Mouse (Mus musculus): ENCODE results near the gene Npl.
"Not testable (repeated sequence)": the region's sequence is repeated elsewhere in the genome, so short reads cannot be mapped to it uniquely, and the experiment has no call there.

Gene Npl

DNA sequence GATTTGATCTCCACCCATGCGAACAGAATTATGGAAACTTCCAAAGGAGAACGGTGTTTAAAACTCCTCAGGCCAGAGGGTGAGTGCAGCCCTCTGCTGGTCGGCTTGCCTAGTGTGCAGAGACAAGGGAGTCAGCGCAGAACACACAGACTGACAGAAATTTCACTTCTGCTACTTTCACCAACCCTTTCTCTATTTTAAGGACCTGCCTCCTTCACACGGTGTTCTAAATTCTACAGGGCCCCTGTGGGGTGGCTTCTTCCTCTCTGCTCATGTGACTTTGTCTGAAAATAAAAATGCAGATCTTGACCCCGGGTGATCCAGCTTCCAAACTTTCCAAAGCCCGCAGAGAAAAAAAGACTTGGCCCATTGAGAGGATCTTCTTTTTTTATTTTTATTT is 60.7 kb downstream of the Npl start:
- peak; percentile 28 to 59 for DNase-seq (ENCODE audit: low spot score in 2 of 2)

DNA sequence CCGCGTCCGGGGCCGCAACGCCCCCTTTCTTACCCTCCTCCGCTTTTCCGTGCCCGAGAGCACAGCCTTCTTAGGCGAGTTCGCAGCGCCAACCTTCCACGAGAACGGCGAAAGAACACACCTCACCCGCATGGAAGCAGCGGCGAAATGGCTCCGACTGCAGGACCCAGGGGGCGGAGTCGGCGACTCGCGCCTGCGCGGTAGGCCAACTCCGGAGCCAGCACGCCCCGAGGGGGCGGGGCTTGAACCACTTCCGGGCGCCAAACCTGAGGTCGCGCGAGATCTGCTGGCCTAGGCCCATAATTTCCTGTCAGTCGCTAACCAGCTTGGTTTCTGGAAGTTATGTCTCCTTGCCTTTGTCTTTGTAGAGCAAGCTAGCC is 62.4 kb downstream of the Npl start, which contains the start of gene Dhx9:
Gene Dhx9 (minus strand): TSS at position 161 of the 380 bp plus-strand sequence.
- DNase-seq (ENCODE audit: low spot score in 2 of 2), result peak; percentile 98

DNA sequence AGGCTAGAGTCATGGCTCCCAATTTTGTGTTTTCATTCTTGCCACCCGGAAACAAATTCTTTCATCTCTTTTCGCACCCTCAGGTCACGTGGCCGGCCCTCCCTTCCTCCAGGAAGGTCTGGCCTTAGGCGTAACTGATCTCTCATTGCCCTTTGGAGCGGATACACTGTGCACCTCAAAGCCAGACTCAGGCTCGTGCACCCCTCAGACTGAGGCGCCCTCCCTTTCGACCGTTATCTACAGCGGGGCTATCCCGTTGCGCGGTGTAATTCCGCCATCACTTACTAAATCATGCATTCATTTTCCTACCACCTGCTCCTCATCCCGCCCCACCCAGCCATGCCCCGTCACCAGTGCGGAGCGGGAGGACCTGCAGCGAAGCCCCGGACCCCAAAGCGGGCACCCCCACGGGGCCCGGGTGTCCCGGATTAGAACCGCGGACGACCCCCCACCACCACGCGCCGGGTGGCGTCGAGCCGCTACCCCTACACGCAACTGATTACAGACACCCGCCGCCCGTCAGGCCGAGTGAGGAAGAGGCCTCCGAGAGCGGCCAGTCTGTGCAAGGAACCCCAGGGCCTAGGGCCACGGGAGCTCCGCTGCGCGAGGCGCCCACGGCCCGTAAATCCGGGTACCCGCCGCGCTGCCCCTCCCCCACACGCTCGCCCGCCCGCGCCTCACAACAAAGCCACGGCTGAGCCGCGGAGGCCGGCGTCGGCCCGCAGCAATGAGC is 62.9 kb downstream of the Npl start:
- DNase-seq (ENCODE audit: low spot score in 2 of 2), result peak; percentile 28 to 35

DNA sequence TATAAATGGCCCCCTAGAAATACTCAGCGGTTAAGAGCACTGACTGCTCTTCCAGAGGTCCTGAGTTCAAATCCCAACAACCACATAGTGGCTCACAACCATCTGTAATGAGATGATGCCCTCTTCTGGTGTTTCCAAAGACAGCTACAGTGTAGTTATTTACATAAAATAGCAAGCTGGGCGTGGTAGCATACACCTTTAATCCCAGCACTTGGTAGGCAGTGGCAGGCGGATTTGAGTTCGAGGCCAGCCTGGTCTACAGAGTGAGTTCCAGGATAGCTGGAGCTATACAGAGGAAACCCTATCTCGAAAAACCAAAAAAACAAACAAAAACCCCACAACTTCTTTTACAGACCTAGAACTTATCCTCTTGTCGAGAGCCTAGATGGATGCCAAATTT is 63.7 kb downstream of the Npl start:
- DNase-seq (ENCODE audit: low spot score in 2 of 2), result not testable (repeated sequence)

DNA sequence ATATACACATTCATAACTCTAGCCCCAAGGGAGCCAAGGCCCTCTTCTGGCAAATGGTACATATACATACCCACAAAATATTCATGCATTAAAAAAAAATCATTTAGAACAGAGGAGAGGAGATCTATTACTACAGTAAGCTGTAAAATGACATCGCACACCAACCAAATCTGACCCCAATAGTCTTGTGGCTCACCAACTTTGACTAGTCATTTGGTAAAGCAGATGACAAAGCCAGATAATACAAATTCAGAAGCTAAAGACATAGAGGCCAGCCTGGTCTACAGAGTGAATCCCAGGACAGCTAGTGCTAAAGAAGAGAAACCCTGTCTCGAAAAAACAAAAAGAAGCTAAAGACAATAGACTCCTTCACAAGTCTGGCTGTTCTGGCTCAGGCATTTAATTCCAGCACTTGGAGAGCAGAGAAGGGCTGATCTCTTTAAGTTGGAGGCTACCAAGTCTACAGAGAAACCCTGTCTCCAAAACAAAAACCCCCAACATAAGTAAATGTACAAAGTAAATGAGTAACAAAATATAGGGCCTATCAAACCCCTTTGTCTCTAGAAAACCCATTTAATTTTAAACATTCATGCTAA is 64.5 kb downstream of the Npl start:
- no peak for DNase-seq (ENCODE audit: low spot score in 2 of 2)

DNA sequence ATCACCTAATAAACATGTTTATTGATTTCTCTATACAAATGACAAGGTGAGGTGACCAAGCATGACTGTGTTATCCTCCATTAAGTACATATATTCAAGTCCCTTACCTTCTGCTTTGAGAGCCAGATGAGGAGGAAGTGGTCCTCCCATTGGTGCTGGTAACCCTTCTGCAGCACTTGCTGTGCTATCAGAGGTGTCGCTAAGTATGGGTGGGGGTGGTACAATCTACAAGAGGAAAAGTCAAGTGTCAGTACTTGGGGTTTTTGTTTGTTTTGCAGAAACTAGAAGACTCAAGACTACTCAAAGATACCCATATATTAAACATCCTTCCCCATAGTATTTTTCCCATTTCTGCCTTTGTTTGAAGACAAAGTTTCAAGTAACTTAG is 68.8 kb downstream of the Npl start:
- DNase-seq (ENCODE audit: low spot score in 2 of 2), result no peak

DNA sequence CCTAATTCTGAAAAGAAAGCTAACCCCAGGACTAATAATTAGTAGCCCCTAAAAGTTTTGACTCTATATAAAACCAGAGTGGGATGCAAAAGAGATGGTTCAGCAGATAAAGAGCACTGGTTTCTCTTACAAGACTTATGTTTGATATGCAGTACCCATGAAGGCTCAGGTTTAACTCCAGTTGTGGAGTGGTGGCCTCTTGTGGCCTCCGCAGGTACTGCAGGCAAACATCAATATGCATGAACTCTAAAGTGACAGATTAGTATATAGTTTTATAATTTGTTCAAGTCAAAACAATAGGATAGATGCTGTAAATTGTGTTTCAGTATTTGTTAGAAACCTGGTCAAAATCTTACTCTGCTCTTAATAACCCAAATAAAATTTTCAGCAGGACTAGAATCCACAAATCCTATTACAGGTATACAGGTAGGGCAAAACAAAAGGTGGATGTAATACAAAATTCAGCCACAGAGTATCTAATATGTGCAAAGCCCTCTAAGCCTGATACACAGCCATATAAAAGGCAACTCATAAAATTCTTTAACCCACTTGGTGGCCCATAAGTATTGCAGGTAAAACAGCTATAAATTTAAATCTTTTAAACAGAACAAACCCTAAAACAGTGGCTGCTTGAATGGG is 69.3 kb downstream of the Npl start:
- peak; percentile 64 to 79 for DNase-seq (ENCODE audit: low spot score in 2 of 2)

DNA sequence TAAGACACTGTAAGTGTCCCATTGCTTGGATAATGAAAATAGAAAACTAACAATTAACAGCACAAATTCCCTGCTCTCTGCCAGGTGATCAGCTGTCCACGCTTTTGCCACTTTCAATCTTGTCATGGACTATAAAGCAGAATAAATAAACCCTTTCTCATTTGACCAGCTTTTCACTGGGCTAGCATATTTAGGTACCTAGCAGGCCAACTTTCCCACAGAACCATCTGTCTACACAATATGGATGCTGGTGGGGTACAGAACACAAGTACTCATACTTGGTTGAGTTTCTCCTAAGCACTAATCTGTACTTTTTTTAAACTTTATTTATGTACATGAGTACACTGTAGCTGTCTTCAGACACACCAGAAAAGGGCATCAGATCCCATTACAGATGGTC is 70.5 kb downstream of the Npl start:
- no peak for DNase-seq (ENCODE audit: low spot score in 2 of 2)

DNA sequence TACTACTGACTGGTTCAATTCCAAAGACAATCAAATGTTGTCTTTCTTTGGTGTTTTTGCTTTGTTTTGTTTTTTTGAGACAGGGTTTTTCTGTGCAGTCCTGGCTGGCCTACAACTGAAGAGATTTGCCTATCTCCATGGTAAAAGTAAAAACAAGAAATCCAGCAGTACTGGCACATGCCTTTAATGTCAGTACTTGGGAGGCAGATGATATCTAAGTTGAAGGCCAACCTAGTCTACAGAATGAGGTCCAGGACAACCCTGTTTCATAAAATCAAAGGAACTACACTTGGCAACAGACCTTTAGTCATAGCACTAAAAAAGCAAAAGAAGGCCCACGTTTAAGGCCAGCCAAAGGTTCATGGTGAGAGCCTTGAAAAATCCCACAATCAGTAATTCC is 88.0 kb downstream of the Npl start:
- no peak for DNase-seq (ENCODE audit: low spot score in 2 of 2)

DNA sequence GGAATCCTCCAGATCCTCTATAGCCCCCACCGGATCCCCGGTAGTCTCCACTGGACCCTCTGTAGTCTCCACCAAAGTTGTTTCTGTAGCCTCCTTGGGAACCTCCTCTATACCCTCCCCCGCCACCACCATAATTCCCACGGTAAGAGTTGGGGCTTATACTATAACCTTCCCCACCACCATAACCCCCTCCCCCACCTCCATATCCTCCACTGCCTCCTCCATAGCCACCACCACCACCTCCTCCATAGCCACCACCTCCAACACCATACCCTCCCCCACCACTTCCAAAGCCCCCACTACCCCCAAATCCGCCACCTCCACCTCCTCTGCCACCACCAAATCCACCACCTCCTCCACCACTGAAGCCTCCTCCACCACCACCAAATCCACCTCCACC is 93.7 kb downstream of the Npl start:
- no peak for DNase-seq (ENCODE audit: low spot score in 2 of 2)

DNA sequence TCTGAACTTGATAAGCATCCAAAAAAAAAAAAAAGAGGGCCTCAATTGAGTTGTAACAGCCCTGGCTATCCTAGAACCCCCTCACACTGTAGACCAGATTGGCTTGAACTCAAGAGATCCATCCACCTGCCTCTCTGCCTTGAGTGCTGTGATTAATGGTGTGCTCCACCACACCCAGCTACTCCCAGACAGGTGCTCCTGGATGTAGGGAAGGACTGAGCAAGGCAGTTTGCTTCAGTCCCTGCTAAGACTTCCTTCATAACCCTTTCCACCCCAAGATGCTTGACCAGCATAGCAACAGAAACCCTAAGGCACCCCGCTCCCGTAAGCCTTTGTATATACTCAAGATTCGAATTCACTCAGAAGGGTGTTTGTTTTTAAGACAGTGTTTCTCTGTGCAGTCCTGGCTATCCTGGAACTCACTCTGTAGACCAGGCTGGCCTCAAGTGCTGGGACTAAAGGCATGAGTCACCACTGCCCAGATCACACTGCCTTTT is 96.7 kb downstream of the Npl start:
- no peak for DNase-seq (ENCODE audit: low spot score in 2 of 2)
